Mouse (Mus musculus) NIH3T3 (cell line): Measurements from ENCODE around the gene Cox8b.
A peak's percentile ranks its signal among the peaks of the same experiment; 100 is the strongest.

Experiments
- DNase-seq: peaks from one replicate; pipeline ENCODE4 v3.0.0-alpha.2; 2012; ENCODE audit warnings: low read depth

Cox8b gene

DNA sequence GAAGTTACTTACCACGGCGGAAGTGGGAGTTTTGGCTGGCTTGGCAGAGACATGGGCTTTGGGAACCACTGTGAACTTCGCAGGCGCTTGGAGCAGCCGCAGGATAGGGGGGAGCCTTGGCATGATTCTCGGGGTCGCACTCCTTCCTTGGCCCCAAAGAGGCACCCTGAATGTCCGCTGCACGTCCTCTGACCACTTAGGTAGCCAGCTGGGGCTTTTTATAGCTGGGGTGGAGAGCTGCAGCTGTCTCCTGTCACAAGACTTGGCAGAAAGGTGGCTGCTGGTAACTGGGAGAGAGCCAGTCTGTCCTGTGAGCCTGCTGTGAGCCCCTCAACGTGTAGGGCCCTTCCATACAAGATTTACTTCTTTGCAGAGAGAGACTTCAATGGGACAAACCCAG is at the start of gene Cox8b:
TSS of gene Cox8b (minus strand) at position 227 of the 400 bp plus-strand sequence.
- DNase-seq: no peak

DNA sequence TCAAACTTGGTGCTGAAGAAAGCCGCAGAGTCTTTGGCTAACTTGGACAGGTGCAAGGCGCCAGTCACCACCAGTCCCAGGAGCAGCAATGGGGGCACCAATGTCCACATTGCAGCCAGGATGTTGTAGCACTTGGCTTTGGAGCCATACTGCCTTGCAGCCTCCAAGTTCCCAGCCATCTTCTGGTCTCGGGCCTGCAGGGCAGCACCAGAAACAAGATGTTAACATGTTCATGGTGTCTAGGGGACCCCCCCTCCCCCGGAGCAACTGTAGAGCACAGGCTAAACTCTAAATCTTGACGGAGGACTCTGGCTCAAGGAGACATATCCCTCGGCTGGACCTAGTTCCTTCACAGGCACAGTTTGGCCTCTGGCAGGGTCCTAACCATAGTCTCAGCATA is 49.0 kb upstream of the Cox8b start:
- no peak for DNase-seq

DNA sequence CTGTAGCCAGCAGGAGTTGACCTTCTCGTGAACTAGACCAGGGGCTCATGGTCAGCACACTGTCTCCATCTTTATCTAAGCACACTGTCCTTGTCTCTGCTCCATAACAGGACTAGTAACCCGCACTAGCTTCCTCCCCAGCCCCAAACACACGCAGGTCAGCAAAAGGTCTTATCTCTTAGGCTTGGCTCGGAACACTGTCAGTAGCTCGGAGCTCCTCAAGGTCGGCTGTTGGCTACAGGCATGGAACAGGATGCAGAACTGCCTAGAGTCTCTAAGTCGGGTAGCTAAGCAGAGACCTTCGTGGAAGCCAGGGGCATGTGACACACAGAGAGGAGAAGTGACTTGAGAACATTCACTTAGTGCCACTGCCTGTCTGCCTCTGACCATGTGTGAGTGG is 47.9 kb upstream of the Cox8b start:
- DNase-seq: no peak

DNA sequence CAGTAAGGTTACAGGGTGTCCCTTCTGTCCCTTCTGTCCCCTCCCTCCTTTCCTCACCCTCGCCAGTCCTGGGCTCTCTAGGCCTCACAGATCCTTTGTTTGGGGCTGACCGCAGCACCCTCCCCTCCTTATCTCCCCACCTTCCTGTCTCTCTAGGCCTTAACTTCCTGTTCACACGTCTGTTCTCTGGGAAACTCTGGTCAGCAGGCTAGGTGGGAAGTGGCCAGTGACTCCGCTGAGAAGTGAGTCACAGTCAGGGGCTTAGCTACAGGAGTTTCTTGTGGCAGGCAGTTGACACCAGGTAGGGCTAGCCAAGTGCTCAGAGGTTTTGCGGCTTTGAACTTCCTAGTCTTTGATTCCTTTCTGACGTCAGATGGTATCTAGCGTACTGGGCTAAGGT is 46.7 kb upstream of the Cox8b start:
- DNase-seq: no peak

DNA sequence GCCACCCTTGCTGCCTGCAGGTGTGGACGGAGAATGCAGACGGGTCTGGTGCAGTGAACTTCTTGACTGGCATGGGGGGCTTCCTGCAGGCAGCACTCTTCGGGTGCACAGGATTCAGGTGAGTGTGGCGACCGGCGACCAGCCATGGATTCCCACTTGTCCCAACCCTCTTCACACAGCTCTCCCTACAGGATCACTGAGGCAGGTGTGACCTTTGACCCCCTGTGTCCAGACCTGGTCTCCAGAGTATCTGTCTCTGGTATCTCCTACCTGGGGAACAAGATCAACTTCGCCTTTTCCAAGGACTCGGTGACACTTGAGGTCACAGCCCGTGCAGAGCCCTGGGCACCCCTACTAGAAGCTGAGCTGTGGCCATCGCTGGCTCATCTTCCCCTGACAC is 46.1 kb upstream of the Cox8b start:
- no peak for DNase-seq

DNA sequence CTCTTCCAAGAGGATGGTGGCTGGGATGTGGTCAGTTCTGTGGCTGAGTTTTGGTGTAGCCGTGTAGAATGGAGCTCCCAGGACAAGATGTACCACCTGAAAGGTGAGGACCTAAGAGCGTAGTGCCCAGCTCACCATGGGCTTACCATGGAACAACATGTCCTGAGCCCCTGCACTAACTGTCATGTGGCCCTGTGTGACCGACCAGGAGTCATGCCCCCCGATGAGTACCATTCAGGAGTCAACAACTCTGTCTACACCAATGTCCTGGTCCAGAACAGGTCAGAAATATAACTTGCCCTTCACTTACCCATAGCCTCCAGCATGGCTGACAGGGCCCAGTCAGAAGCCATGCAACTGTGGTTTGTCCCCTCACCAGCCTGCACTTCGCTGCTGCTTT is 45.0 kb upstream of the Cox8b start:
- no peak for DNase-seq

DNA sequence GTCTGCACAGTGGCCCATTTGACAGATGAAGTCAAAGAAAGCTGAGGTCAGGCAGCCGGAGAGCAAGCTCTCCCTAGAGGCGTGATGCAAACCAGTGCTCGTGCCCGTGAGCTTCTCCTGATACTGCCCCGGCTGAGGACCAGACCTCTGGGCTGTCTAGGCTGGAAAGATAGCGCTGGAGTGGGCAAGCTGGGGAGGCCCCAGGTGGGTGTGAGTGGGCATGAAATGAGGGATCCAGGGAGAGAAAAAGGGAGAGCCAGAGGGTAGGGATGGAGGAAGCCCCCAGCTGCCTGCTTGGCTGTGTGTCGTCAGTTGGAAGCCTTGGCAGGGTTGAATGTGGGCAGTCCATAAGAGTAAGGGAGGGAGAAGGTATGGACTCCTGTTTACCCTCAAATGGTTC is 44.0 kb upstream of the Cox8b start:
- no peak for DNase-seq

DNA sequence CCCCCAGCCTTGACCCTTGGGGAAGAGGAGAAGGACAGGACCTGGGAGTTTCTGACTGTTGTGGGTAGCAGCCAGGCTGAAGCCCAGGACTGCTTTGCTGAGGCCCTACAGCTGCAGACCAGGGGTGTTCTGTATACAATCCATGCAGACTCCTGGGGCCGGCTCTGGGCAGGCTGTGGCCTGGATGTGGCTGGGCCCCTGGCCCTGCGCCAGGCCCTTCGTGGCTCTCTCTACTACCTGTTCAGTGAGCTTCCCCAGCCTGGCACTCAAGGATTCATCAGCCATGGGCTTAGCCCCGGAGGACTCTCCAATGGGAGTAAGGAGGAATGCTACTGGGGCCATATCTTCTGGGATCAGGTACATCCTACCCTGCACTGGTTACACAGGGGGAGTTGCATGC is 43.1 kb upstream of the Cox8b start:
- no peak for DNase-seq

DNA sequence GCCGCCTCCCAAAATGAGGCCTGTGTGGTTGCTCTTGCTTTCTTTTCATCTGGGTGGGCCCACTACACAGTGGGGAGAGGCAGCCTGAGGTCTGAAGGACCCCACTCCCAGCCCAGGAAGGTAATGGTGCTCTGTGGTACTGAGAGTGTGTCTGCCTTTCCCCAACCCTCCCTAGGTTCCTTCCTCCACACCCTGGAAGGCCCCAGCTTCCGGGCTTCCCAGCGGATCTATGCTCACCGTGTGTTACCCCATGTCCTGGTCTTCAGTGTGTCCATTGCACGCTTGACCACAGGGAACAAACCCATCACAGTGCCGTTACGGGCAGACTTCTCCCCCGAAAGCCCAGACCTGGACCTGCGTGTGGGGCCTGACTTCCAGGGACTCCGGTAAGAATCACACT is 42.6 kb upstream of the Cox8b start:
- no peak for DNase-seq

DNA sequence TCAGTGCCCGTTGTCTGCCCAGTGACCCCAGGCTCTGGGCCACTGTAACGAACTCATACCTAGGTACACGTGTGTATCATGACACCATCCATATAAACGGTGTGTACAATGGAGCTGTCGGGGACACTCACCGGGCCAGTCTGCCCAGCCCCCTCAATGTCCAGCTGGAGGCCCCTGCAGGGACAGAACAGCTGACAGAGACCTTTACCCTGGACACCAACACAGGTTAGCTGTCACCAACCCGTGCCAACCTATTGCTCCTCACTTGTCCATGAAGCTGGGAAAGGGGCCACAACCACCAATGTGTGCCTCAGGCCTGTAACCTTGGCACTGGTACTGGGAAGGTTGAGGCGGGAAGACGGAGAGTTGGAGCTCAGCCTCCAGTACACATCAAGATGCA is 42.1 kb upstream of the Cox8b start:
- DNase-seq: peak; percentile 62

DNA sequence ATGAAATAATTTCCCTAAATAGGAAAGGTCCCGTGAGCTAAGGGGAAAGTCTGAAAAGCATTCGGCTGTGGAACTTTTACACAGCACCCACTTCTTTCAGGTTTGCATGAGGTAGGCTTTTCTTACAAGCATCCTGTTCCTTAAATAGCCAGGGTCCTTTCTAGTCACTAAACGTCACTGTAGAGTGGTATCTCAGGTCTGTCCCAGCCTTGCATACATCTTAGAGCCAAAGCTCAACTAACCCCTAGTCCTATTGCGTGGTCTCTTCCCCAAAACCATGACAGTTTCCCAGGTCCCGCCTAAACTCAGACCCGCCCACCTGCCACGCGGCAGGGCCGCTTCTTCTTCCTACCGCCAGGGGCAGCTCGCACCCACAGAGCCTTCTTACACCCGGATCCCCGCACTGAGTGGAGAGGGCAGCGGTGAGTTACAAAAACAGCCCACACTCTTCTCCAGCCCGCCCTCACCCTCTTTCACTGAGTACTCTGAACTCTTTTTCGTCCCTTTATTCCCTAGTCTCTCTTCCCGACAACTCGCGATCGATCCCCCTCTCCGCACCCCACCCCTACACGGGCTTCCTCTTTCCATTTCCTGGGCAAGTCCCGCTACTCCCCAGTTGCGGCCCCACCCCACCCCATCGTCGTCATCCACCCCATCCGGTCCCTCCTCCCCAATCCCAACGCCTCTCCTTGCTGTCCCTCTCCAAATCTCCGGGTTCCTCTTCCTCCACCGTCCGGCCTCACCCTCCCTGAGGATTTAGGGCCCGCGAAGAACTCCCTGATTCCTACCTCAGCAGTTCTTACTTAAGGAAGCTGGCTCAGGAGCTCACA is 41.2 kb upstream of the Cox8b start, which contains the start of gene Pgghg:
TSS of gene Pgghg (plus strand) at position 170 of the 830 bp plus-strand sequence.
- peak; percentile 93 for DNase-seq

DNA sequence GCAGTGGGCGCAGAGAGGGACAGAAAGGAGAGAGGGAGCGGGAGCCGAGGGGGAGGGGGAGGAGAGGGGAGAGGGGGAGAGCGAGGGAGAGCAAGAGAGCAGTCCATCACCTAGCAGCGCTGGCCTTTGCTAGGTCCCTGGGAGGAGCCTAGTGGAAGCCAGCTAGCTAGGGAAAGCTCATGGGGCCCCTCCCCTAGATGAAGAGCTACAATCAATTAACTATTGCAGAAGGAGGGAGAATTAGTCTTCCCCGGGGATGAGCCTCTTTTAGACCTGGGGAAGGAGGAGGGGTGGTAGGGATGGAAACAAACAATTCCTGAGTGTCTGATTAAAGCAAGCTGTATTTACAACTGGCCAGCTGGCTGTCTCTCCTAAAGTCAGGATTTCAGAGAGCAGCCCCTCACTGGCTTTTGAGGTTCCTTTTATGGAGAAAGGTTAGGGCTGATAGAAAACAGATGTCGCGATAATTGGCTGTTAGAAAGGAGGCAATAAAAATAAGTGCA is 39.5 kb upstream of the Cox8b start:
- DNase-seq: peak; percentile 73

DNA sequence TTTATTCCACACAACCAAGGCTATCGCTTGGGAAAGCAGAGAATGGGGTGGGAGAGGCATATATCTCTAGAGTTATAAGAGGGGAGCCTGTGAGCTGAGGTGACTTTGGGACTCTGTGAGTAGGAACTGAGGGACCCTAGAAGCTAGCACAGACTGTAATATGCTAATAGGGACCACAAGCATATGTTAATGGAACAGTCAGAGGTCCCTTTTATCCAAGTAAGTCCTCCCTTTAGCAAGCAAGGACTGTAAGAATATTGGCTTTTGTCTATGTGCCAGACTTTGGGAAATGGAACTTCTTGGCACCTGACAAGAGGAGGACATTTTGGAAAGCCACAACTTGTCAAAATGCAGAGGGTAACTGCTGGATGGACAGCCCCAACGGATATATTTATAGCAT is 38.6 kb upstream of the Cox8b start:
- peak; percentile 20 for DNase-seq

DNA sequence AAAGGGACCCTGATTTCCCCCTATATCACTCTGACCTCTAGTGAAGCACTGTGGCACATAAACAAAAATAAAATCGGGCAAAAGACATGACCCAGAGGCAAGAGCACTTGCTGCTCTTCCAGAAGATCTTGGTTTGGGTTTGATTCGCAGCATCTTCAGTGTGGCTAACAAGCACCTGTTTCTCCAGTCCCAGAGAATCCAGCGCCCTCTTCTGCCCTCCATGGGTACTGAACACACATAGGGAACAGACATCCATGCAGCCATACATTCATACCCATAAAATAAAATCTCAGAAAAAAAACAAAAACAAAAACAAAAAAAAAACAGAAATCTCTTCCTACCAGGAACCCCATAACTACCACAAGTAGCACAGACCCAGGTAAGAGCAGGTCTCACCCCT is 38.2 kb upstream of the Cox8b start:
- DNase-seq: peak; percentile 30

DNA sequence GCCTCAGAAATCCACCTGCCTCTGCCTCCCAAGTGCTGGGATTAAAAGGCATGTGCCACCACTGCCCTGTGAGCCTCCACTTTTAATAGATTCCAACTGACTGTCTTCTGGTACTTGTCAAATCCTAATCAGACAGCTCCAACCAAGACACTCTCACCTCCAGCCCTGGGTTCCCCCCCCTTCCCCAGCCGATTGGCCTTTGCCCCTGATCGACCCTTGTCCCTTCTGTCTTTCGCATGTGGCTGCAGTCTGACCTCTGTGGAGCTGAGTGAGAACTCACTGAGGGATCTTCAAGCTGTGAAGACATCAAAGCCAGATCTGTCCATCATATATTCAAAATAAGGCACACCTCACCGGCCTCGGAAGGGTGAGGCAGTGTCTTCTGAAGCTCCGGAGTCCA is 26.9 kb upstream of the Cox8b start:
- no peak for DNase-seq

DNA sequence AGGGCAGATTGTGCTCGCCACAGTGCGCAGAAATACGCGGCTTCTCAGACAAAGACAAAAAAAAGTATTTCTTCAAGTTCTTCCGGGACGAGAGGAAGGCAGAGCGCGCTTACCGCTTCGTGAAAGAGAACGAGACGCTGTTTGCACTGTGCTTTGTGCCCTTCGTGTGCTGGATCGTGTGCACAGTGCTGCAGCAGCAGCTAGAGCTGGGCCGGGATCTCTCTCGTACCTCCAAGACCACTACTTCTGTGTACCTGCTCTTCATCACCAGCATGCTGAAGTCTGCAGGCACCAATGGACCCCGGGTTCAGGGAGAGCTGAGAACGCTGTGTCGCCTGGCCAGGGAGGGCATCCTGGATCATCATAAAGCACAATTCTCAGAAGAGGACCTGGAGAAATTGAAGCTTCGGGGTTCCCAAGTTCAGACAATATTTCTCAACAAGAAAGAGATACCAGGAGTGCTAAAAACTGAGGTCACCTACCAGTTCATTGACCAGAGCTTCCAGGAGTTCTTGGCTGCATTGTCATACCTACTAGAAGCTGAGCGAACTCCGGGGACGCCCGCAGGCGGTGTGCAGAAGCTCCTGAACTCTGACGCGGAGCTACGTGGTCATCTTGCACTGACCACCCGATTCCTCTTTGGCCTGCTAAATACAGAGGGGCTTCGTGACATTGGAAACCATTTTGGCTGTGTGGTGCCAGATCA is 23.0 kb upstream of the Cox8b start:
- DNase-seq: no peak

DNA sequence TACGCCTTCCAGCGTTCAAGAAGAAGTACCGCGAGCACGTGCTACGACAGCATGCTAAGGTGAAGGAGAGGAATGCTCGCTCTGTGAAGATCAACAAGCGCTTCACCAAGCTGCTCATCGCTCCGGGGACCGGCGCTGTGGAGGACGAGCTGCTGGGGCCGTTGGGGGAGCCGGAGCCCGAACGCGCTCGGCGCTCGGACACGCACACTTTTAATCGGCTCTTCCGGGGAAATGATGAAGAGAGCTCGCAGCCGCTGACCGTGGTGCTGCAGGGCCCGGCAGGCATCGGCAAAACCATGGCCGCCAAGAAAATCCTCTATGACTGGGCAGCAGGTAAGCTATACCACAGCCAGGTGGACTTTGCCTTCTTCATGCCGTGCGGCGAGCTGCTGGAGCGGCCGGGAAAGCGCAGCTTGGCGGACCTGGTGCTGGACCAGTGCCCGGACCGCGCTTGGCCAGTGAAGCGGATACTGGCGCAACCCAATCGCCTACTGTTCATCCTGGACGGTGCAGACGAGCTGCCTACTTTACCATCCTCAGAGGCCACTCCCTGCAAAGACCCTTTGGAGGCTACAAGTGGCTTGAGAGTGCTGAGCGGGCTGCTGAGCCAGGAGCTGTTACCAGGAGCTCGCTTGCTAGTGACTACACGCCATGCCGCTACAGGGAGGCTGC is 22.3 kb upstream of the Cox8b start:
- DNase-seq: no peak

DNA sequence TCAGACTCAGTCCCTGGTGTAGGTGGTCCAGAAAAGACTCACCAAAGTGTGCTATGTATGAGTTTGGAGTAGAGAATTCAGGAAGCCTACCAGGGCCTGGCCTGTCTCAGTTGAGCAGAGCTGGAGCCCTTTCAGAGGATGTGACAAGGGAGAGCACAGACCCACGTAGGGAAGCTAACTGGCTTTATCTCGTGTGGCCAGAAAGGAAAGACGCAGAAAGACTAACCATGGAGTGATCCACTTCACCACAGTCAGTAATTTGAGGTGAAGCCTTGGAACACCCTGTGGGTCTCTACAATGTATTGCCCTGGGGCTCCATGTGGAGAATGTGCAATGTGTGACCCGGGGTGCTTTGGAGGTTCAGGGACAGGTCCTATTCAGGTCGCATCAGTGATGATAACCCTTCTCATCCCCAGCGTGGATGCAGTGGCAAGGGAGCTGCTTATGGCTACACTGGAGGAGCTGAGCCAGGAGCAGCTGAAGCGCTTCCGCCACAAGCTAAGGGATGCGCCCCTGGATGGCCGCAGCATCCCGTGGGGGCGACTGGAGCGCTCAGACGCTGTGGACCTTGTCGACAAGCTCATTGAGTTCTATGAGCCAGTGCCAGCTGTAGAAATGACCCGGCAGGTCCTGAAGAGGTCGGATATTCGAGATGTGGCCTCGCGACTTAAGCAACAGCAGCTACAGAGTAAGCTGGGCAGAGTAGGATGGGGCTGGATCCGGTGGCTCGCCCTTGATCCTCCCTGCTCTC is 21.2 kb upstream of the Cox8b start:
- DNase-seq: no peak

DNA sequence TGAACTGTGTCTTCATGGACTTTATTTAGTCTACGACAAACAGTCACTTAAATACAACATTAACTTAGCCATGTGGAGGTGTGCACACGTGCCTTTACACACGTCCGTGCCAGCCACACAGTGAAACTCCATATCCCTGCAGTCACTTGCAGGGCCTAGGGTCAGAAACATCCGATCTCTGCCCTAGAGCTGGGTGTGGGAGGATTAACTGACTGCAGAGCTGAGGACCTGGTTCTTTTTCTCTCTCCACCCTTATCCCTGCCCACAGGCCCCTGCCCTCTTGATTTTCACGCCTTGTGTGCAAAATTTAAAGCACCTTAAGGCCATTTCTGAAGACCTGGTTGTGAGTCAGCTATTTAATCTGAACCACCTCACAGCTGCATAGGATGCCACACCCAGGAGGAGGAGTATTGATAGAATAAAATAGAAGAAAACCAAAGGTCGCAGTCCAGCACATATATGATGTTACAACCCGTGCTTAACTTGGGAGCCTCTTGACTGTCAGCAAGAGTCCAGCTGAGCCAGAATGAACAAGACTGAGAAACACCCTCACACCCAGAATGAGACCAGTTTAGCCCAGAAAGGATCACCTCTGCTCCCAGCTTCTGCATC is 20.3 kb upstream of the Cox8b start, which contains the start of gene Nlrp6:
TSS of gene Nlrp6 (plus strand) at position 485 of the 612 bp plus-strand sequence.
- no peak for DNase-seq

DNA sequence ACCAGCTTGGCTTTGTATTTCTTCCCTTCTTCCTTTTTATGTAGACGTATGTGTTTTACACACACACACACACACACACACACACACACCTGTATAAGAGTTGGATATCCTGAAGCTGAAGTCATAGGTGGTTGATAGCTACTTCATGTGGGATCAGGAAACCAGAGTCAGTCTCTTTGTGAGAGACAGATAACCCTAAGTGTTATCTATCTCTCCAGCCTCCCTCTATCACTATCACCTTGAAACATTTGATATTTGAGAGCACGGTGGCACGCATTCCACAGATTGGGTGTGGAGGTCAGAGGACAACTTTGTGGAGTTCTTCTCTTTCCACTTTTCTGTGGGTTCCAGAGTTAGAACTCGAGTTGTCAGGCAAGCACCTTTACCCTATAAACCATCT is 19.7 kb upstream of the Cox8b start:
- no peak for DNase-seq

DNA sequence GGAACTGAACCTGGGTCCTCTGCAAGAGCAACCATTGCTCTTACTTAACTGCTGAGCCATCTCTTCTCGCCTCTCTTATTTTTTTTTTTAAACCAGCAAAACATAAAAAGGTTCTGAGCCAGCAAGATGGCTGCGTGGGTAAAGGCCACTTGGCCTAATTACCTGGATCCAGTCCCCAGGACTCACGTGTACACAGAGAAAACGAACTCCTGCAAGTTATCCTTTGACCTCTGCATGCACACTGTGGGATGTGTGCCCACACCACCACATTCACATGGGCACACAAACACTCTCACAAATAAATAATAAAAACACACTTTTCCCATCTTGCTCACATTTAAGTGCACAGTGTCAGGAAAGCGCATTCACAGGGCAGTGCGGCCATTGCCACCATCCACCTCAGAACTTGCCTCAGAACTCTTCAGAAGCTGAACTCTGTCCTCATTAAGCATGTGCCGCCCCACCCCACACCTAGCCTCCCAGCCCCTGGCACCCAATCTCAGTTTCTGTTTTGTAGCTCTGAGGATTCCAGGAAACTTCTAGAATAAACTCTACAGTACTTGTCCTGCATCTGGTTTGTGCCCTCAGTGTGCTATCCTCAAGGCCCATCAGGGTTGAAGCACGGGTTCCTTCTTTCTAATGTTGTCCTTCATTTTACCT is 13.9 kb upstream of the Cox8b start:
- no peak for DNase-seq
